Comparison of ENCODE assay signal across 15 mouse cellular contexts in genomic region chr14:23237376-23237775, GRCm38 (mm10).
DNase-seq lines count a peak whose midpoint lies in the region; ATAC-seq and TF ChIP-seq lines count a peak whose summit lies in the region.
"Had no signal": no experiment of that assay in that cellular context is flagged by ENCODE, and none has a peak within 500 bp of the region (broad histone marks: within the 10 kb centered on the region; RNA-seq: fewer than 3 reads in every experiment).

No protein-coding gene starts in this region.

- no peaks in the 10 kb centered on the region for H3K36me3 ChIP-seq in lung, postnatal 0 days (ENCODE audit: insufficient read depth, low read length)
- no peaks in the 10 kb centered on the region for H3K36me3 ChIP-seq in heart, embryonic 14.5 days (ENCODE audit: control insufficient read depth, insufficient read depth, low read length)
- no peaks in the 10 kb centered on the region for H3K36me3 ChIP-seq in intestine, embryonic 15.5 days
- H3K36me3 ChIP-seq: hindbrain, embryonic 10.5 days; limb, embryonic 13.5 days had no signal

- no peak overlapping the region for H3K27ac ChIP-seq in lung, postnatal 0 days (ENCODE audit: low read length)
- H3K27ac ChIP-seq in heart, embryonic 14.5 days (replicated peaks in 1 of 2; ENCODE audit: control insufficient read depth in 1 of 2, insufficient read depth in 1 of 2, low read depth in 2 of 2, low read length in 2 of 2): peak overlapping the region; percentile 5 to 65; a peak in 2 of 4 replicates
- H3K27ac ChIP-seq in intestine, embryonic 15.5 days: no peak overlapping the region
- H3K27ac ChIP-seq: hindbrain, embryonic 10.5 days; limb, embryonic 13.5 days had no signal

- H3K9me3 ChIP-seq in lung, postnatal 0 days (ENCODE audit: low read length): no peaks in the 10 kb centered on the region
- no peaks in the 10 kb centered on the region for H3K9me3 ChIP-seq in heart, embryonic 14.5 days (ENCODE audit: control insufficient read depth, low read length)
- H3K9me3 ChIP-seq in intestine, embryonic 15.5 days: no peaks in the 10 kb centered on the region
- H3K9me3 ChIP-seq: hindbrain, embryonic 10.5 days; limb, embryonic 13.5 days had no signal

- DNase-seq in lung, postnatal 36 days: peak; percentile 1
- no peak for DNase-seq in lung, postnatal 0 days (ENCODE audit: low spot score)
- DNase-seq in adrenal gland, postnatal 10 days: peak; percentile 24
- DNase-seq in left cerebral cortex, adult 18-20 months (ENCODE audit: low spot score in 2 of 2): no peak
- DNase-seq: cerebellum, postnatal 25 days; gastrocnemius, postnatal 10 days; kidney, adult 9 months; spleen, adult 18-20 months; thymus, postnatal 36 days had no signal

- no peaks in the 10 kb centered on the region for H3K4me1 ChIP-seq in lung, postnatal 0 days (ENCODE audit: insufficient read depth, low read depth, low read length)
- peaks cover 3 to 11% of the 10 kb centered on the region in 2 experiments; a peak in 3 of 4 replicates for H3K4me1 ChIP-seq in heart, embryonic 14.5 days (ENCODE audit: control insufficient read depth in 2 of 2, insufficient read depth in 2 of 2, low read length in 2 of 2)
- no peaks in the 10 kb centered on the region for H3K4me1 ChIP-seq in intestine, embryonic 15.5 days (replicated peaks)
- H3K4me1 ChIP-seq: limb, embryonic 13.5 days had no signal

- no peak for TF ChIP-seq CTCF in lung, postnatal 0 days (IDR thresholded peaks at IDR 0.05)

- H3K9ac ChIP-seq in lung, postnatal 0 days (replicated peaks; ENCODE audit: low read depth): no peak overlapping the region
- no peak overlapping the region for H3K9ac ChIP-seq in heart, embryonic 14.5 days (ENCODE audit: low read length)
- no peak overlapping the region for H3K9ac ChIP-seq in intestine, embryonic 15.5 days
- H3K9ac ChIP-seq: limb, embryonic 13.5 days had no signal

- WGBS in lung, postnatal 0 days: 74% methylated on average over 2 of the region's 2 CpGs
- 20% methylated on average over 2 of the region's 2 CpGs for WGBS in heart, embryonic 14.5 days
- WGBS in intestine, embryonic 15.5 days: 73% methylated on average over 2 of the region's 2 CpGs

- no peak overlapping the region for H3K4me3 ChIP-seq in lung, postnatal 0 days (ENCODE audit: low read depth, low read length)
- H3K4me3 ChIP-seq in heart, embryonic 14.5 days (ENCODE audit: control insufficient read depth in 1 of 2, insufficient read depth in 1 of 2, low read depth in 1 of 2, low read length in 2 of 2): no peak overlapping the region
- H3K4me3 ChIP-seq in intestine, embryonic 15.5 days (replicated peaks): no peak overlapping the region
- H3K4me3 ChIP-seq: hindbrain, embryonic 10.5 days; limb, embryonic 13.5 days had no signal

- TF ChIP-seq EP300 in lung, postnatal 0 days (IDR thresholded peaks at IDR 0.05): no peak

- no peaks in the 10 kb centered on the region for H3K27me3 ChIP-seq in lung, postnatal 0 days (replicated peaks; ENCODE audit: insufficient read depth, low read length)
- H3K27me3 ChIP-seq in heart, embryonic 14.5 days (ENCODE audit: control insufficient read depth, insufficient read depth, low read length): no peaks in the 10 kb centered on the region
- H3K27me3 ChIP-seq in intestine, embryonic 15.5 days (replicated peaks): no peaks in the 10 kb centered on the region
- H3K27me3 ChIP-seq: limb, embryonic 13.5 days had no signal

- no peak for ATAC-seq in lung, postnatal 0 days
- no peak; the same call in 1 of the 2 replicates for ATAC-seq in heart, embryonic 14.5 days (ENCODE audit: insufficient number of reproducible peaks, insufficient read depth, low FRiP score, low read depth)
- no peak for ATAC-seq in CD4-positive, CD25-positive, alpha-beta regulatory T cell, adult 4 months
- no peak for ATAC-seq in intestine, embryonic 15.5 days

- no peak overlapping the region for H3K4me2 ChIP-seq in lung, postnatal 0 days (replicated peaks; ENCODE audit: low read depth, low read length)
- no peak overlapping the region for H3K4me2 ChIP-seq in heart, embryonic 14.5 days (ENCODE audit: low read length)
- no peak overlapping the region for H3K4me2 ChIP-seq in intestine, embryonic 15.5 days (replicated peaks)
- H3K4me2 ChIP-seq: limb, embryonic 13.5 days; midbrain, embryonic 11.5 days had no signal

Comparison
In these comparisons a context has a peak if more than half of its experiments do, and no peak if none do; other contexts are left out.
1. DNase-seq: peak in lung, postnatal 36 days (single experiment) and adrenal gland, postnatal 10 days (single experiment); none in lung, postnatal 0 days (single experiment) and left cerebral cortex, adult 18-20 months (0 of 2).
2. H3K27ac ChIP-seq: peak in heart, embryonic 14.5 days (2 of 2); none in lung, postnatal 0 days (single experiment) and intestine, embryonic 15.5 days (single experiment).